Mouse (Mus musculus) A20 (cell line): ENCODE data around the gene Slc4a3.

Experiments used
- DNase-seq: peaks from one replicate; pipeline ENCODE4 v3.0.0-alpha.2; 2011; ENCODE audit warnings: low read depth, low spot score

Slc4a3 gene

GRCm38 (mm10) chr1:75521321-75522031 lies 24.6 kb upstream of the Slc4a3 start, which contains the start of gene Stk11ip:
Stk11ip (plus strand) TSS chr1:75521529.
- DNase-seq, result peak; percentile 96

GRCm38 (mm10) chr1:75524679-75525078 lies 21.4 kb upstream of the Slc4a3 start:
- DNase-seq, result peak; percentile 65

- DNase-seq, result no peak
These were observed 15.5 kb upstream of the Slc4a3 start for GRCm38 (mm10) chr1:75530546-75530945.

- DNase-seq, result peak; percentile 75
These were observed 13.5 kb upstream of the Slc4a3 start for GRCm38 (mm10) chr1:75532280-75533172.

GRCm38 (mm10) chr1:75533325-75534252 lies 12.5 kb upstream of the Slc4a3 start:
- DNase-seq, result peak; percentile 63

GRCm38 (mm10) chr1:75537587-75537986 lies 8.5 kb upstream of the Slc4a3 start:
- DNase-seq, result no peak

- DNase-seq, result no peak
These were observed 7.4 kb upstream of the Slc4a3 start for GRCm38 (mm10) chr1:75538597-75539190.

GRCm38 (mm10) chr1:75541496-75541895 lies 4.6 kb upstream of the Slc4a3 start:
- DNase-seq, result no peak

- no peak for DNase-seq
These were observed 1.7 kb upstream of the Slc4a3 start for GRCm38 (mm10) chr1:75544351-75544750.

- DNase-seq, result no peak
These were observed 1.3 kb downstream of the Slc4a3 start for GRCm38 (mm10) chr1:75547351-75547750.

GRCm38 (mm10) chr1:75548083-75548482 lies 2.0 kb downstream of the Slc4a3 start:
- DNase-seq, result no peak

- no peak for DNase-seq
These were observed 2.8 kb downstream of the Slc4a3 start for GRCm38 (mm10) chr1:75548871-75549270.

- DNase-seq, result no peak
These were observed 3.5 kb downstream of the Slc4a3 start for GRCm38 (mm10) chr1:75549289-75550279.

- DNase-seq, result no peak
These were observed 4.5 kb downstream of the Slc4a3 start for GRCm38 (mm10) chr1:75550586-75550985.

- DNase-seq, result no peak
These were observed 9.6 kb downstream of the Slc4a3 start for GRCm38 (mm10) chr1:75555680-75556079.

- no peak for DNase-seq
These were observed 10.2 kb downstream of the Slc4a3 start for GRCm38 (mm10) chr1:75556143-75556781.

- no peak for DNase-seq
These were observed 11.0 kb downstream of the Slc4a3 start for GRCm38 (mm10) chr1:75557041-75557440.

GRCm38 (mm10) chr1:75558388-75559178 lies 12.5 kb downstream of the Slc4a3 start:
- no peak for DNase-seq
